Mouse (Mus musculus) megakaryocyte progenitor cell, adult 5-6 weeks (primary cell): Measurements from ENCODE around the gene Smarcc2. TPM values are rescaled to one million over a fixed set of nuclear protein-coding genes. Genes with fewer than 3 reads are reported as not detected.

Source experiments
- ATAC-seq: replicated peaks from 2 replicates; pipeline ENCODE4 v1.8.0; 2016; ENCODE audit warnings: mild to moderate bottlenecking, moderate TSS enrichment, inconsistent platforms; ENCODE audit not compliant: poor library complexity
- total RNA-seq, 2 experiments: library from RNA; stranded (forward) in 1 of 2; stranded (reverse) in 1 of 2; fragments of 157-497, 149-512 nt in 1 of 2; fragments of 200-1000 nt in 1 of 2; gene quantifications; 2 replicates each; pipeline versions ENCODE4 v1.2.3 to v1.2.4; 2015 to 2017

Smarcc2 gene
- total RNA-seq, 2 experiments from 2014 or later, result 52.8 to 74.5 TPM

- ATAC-seq, result 0 out of 2 replicates have a peak, but pooled peaks have one; percentile 16
Observed at GRCm38 (mm10) chr10:128510301-128510700, 51.3 kb downstream of the Smarcc2 start.

DNA sequence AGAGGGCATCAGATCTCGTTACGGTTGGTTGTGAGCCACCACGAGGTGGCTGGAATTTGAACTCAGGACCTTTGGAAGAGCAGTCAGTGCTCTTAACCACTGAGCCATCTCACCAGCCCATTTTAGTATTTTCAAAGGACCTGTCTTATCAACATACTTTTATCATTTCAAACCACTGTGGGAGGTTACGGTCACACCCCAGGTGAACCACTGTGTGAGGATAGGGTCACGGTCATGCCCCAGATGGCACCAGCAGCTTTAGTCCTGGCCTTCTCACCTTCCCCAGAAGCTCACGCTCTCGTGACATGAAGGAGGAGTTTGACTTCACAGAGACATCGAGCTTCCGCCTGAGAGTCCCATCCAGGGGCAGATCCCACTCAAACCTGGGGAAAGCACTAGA is 52.1 kb downstream of the Smarcc2 start:
- ATAC-seq, result peak; percentile 39; the same call in 1 of the 2 replicates

DNA sequence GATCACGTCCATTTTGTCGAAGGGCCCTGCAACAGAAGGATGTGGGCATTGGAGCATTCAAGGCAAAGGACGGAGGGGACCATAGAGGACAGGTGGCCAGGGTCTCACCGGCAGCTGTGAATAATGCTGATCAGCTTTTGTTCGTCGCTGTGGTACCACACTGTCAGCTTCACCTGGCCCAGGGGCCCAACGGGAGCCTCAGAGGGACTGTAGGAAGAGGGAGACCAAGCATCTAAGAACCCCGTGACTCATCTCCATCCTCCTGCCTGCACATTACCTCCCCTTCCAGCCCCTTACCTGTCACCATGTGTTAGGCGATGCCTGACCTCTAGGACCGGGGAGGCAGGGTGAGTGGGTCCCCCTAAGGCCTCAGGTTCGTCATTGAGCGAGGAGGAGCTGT is 52.7 kb downstream of the Smarcc2 start:
- no peak for ATAC-seq

DNA sequence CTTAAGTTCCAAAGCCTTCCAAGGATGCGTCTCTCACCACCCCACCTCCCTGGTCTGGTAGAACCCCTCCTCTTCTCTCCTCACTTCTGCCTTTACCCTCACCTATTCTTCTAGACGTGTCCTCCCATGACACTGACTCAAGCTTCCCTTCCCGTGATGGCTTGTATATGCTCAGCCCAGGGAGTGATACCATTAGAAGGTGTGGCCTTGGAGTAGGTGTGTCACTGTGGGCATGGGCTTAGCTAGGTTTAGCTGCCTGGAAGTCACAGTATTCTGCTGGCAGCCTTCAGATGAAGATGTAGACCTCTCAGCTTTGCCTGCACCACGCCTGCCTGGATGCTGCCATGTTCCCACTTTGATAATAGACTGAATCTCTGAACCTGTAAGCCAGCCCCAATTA is 56.0 kb downstream of the Smarcc2 start:
- no peak for ATAC-seq

GRCm38 (mm10) chr10:128516029-128516428 is 57.0 kb downstream of the Smarcc2 start:
- ATAC-seq, result no peak

GRCm38 (mm10) chr10:128516677-128517076 is 57.6 kb downstream of the Smarcc2 start:
- ATAC-seq, result peak; percentile 86

DNA sequence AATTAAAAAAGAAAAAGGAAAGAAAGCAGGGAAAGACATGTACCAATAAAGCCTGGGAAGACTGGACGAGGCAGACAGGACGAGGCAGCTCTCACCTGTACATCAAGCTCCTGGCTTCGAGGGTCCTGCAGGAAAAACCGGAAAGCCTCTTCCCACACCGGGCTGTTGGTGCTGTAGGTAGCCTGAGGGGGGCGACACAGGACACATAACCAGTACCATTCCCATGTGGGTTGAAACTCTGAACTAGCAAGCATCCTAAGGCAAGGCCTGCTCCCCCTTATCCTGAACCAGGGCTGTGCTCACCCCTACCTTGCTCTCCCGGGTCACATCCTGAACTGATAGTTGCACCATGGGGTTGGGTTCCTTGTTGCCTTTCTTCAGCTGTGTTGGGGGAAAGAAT is 59.8 kb downstream of the Smarcc2 start:
- peak; percentile 70 for ATAC-seq

DNA sequence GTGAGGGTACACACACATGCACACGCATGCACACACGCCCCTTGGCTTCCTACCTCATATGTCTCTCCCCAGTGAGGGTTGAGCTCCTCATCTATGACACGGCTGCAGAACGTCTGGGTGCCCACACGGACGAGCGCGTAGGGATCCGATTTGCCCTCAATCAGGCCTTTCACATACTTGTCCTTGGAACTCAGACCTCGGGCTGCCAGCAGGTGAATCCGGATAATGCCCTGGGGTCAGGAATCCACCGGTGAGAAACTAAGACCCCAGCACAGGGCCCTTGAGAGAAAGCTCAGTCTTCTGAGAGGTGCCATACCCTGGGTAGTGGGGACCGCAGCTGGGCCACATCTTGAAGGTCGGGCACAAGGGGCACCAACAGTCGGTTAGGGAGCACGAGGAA is 61.5 kb downstream of the Smarcc2 start:
- ATAC-seq, result no peak

DNA sequence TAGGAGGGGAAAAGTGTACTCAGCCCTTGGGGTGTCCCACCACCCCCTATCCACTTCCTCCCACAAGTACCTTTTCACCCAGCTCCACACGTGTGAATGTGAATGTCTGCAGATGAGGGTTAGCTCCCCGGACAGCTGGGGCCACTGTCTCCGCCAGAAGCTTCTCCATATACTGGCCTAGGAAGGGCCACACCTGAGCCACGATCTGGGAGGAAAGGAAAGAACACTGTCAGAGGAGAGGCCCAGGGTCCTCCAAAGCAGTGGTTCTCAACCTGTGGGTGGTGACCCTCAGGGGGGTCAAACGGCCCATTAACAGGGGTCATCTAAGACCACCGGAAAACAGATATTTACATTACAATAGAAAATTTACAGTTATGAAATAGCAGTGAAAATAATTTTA is 63.3 kb downstream of the Smarcc2 start:
- ATAC-seq, result no peak

- no peak for ATAC-seq
Observed at GRCm38 (mm10) chr10:128524111-128524731, 65.2 kb downstream of the Smarcc2 start.

DNA sequence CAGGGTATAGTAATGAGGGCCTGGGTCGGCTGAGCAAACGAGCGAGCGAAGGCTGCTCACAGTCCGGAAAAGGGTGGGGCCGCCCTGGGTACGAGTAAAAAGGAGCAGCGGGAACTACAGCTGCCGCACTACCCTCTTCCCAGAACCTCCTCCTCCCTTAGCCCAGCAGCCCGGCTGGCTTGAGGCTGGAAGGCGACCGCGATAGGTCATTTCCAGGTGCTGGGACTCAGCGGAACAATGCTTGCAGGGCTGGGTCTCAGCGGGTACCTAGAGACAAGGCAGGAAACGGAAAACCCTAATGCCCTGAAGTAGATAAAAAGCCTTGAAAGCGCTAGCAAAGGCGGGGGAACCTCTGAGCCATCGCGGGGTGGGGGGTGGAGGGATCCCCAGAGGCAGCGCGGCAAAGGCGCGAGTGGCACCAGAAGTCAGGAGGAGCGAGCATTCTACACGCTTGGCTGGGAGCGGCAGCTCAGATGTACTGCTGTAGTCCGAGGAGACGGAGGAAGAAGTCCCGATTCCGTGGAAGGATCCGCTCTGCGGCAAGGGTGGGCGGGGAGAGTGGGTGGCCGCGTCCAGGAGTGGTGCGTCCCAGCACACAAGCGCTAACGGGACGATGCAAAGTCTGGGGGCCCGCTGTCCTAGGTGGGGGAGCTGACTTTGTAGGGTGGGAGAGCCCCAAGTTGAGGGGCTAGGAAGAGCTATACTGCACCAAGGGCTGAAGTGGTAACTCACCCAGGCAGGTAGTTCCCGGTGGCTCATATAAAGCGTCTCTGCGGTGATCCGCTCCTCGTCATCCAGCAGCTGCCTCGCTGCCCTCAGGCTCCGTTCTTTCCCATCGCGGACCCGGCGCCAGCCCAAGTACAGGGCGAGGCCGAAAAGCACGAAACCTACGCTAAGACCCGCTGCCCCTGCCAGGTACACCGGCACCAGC is 65.9 kb downstream of the Smarcc2 start:
- peak; percentile 24 for ATAC-seq

GRCm38 (mm10) chr10:128525671-128526308 is 66.7 kb downstream of the Smarcc2 start, which contains the start of gene Esyt1:
Gene Esyt1 (minus strand): TSS chr10:128525871.
- ATAC-seq, result peak; percentile 83

DNA sequence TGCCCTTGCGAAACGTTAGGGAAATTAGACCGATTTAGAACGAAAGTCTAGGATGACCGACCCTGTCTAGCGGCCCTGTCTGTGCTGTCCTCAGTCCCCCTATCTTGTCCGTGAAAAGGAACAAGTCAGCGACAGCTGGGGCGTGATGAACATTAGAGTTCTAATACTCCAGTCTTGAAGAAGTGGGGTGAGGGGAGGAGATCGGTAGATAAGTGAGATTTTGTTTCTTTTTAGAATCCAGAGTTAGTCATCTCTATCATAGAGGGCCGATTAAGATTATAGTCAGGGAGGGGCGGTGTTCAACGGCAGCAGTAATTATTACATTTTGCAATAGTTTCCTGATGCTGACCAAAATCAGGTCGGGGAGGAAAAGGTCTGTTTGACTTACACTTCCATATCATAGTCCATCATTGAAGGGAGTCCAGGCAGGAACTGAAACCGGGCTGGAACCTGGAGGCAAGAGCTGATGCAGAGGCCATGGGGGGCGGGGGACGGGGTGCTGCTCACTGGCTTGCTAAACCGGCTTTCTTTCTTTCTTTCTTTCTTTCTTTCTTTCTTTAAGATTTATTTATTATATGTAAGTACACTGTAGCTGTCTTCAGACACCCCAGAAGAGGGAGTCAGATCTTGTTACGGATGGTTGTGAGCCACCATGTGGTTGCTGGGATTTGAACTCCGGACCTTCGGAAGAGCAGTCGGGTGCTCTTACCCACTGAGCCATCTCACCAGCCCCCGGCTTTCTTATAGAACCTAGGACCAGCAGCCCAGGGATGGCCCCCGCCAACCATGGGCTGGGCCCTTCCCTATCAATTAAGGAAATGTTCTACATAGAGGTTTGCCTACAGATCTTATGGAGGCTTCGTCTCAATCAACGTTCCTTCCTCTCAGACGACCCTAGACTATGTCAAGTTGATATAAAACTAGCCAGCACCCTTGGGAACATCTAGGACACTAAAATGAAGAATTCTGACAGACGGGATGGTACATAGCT is 67.6 kb downstream of the Smarcc2 start:
- peak; percentile 10 for ATAC-seq

DNA sequence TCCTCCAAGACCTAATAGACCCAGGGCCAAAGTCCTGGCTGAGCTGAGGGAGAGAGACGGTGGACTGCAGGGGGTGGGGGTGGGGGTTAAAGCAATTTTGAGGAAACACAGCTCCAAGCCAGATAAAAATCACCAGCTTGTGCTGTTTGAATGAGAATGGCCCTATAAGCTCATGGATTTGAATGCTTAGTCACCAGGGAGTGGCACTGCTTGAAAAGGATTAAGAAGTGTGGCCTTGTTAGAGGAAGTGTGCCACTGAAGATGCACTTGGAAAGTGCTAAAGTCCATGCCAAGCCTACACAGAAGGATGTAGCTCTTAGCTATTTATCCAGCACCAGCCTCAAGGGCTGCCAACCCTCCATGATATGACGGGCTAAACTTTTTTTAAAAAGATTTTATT is 76.2 kb downstream of the Smarcc2 start:
- ATAC-seq, result no peak

DNA sequence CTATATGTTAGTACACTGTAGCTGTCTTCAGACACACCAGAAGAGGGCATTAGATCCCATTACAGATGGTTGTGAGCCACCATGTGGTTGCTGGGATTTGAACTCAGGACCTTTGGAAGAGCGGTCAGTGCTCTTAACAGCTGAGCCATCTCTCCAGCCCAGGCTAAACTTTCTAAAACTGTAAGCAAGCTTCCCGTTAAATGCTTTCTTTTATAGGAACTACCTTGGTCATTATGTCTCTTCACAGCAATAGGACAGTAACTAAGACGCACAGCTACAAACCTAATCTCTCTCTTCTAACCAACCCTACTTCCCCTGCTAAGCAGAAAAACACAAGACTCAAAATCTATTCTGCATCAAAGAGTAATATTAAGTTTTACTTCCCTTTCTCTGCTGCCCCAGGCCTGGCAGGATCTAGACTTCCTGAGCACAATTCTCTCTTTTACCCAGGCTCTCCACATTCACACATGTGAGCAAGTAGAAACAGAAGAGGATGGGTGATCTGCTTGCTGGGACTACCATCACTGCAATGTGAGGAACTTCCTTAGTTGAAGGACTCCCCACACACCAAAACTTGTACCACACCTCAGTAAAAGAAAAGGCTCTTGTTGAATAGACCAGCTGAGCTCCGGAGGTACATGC is 76.7 kb downstream of the Smarcc2 start:
- ATAC-seq, result peak; percentile 55

DNA sequence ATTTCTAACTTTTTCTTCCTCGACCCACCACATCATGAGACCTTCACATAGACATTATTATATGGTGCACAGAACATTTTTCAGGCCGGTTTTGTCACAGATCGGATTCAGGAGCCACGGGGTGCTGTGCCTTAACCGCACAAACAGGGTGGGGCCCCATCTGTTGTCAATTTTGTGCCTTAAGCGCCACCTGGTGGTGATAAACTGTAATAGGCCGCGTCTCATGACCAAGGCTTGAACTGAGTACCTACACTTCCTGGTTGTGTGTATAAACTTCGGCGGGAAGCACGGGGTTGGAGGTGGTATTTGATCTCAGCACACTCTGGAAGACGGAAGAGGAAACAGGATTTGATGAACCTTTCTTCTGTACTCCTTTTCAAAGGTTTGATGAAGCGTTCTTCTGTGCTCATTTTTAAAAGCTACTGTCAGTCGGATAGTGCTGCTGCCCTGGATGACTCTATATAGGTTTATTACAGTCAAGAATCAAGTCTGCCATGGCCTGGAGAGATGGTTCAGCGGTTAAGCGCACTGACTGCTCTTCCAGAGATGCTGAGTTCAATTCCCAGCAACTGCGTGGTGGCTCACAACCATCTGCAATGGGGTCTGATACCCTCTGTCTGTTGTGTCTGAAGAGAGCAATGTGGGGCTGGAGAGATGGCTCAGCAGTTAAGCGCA is 77.4 kb downstream of the Smarcc2 start:
- peak; percentile 97 for ATAC-seq

DNA sequence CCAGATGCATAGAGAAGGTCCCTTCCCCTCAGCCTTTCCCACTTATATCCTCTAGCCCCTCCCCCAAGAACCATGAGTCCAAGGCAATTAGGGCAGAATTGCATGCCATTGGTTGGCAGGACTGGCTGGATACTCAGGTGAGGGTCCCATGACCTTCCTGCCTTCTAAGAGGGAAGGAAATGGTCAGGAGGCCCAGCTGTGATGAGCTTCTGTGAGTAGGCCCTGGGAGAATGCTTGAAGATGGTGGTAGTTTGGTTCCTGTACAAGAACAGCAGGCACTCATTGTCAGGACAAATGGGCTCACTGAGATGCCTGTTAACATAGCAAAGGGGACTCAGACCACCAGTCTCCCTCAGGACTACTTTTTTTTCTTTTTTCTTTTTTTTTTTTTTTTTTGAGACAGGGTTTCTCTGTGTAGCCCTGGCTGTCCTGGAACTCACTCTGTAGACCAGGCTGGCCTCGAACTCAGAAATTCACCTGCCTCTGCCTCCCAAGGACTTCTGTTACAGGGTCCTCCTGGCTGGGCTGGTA is 79.4 kb downstream of the Smarcc2 start:
- no peak for ATAC-seq
